Mouse (Mus musculus) embryo, embryonic 9.5 days (tissue): Measurements from ENCODE around the gene Ptprb.

Source experiments
- DNase-seq: peaks from one replicate; pipeline ENCODE4 v3.0.0-alpha.2; 2017; ENCODE audit errors: extremely low spot score

The Ptprb gene

DNA sequence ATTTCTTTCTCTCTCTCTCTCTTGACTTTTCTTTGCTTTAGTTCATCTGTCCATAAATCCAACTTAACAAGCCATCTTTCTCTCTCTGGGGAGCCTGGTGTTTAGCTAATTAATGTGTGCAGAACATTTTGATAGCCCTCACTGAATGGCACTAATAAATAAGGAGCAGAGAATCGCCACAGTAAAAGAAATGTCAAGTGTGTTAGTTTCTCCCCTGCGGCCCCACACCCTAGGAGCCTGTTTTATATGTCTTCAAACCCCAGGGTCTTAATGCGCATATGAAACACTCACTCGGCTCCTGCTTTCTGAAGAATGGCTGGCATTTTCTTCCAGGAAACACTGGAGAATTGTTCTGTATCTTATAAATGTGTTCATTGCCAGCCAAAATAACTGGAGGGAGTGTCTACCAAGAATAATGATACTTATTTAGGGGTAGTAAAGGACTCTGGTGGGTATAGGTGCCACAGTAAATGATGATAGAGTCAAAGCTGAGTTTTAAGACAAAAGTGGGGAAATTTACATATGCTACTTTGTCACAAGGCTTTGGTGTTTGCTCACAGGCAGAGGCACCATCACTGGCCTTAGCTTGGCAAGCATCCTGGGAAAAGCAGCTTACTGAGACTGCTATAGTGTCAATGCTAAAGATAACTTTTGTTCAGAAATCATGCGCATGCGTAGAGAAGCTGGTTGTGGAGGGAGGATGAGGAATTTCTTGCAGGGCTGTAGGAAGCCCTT, 95.8 kb downstream of the Ptprb start:
- no peak for DNase-seq

GRCm38 (mm10) chr10:116374111-116374510, 98.8 kb downstream of the Ptprb start:
- DNase-seq, result no peak

DNA sequence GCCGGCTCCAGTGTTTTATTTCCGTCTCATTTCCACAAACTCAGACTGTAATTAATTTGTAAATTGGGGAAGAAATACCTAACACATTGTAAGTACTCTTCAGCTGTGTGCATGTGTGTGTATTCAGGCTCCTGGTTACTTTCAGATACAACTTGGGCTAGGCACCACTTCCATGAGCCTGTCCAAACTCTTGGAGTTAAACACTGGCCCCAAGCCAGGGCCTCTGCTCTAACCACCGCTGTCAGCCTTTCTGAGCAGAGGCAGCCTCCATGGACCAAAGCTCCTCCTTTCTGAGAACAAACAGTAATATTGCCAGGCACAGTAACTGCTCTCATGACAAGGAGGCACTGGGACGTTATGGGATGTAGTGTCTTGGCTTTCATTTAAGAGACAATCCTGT, 101.5 kb downstream of the Ptprb start:
- DNase-seq, result no peak

GRCm38 (mm10) chr10:116382826-116383685, 107.7 kb downstream of the Ptprb start:
- peak; percentile 13 for DNase-seq

DNA sequence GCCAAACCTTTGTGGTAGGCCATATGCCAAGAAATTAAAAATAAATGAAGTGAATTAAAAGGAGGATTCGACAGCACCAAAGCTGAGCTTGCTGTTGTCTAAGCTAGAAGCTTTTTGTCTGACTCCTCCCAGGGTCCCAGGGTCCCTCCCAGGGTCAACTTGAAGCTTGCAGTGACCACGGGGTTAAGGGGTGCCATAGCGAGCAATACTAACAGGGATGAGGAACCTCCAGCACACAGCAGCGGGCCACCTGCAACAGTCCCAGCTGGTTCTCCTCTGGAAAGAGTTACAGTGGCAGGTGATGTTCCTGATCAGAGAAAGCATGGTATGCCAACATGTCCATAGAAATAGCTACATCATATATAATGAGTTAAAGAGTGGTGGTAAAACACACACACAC, 109.1 kb downstream of the Ptprb start:
- no peak for DNase-seq

DNA sequence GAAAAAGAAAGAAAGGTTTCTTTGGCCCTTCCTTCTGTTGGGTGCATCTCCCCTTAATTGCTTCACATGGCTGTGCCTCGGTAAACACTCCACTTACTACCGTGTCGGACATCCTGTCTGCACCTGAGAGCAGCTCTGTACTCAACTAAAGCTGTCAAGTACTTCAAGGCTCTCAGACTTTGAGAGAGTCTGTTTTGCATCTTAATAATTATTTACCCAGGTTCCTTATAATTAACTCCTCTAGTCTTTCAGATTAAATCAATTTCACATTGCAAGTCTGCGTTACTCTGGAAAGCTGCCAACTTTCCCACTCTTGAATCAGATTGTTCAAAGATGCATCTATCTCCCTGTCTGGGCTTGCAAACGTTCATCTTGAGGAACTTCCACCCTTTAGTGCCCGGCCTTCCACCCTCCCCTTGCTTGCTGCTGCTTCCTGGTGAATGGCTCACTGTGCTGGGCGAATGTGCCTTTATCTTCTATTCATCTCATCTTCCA, 111.1 kb downstream of the Ptprb start:
- DNase-seq, result no peak

DNA sequence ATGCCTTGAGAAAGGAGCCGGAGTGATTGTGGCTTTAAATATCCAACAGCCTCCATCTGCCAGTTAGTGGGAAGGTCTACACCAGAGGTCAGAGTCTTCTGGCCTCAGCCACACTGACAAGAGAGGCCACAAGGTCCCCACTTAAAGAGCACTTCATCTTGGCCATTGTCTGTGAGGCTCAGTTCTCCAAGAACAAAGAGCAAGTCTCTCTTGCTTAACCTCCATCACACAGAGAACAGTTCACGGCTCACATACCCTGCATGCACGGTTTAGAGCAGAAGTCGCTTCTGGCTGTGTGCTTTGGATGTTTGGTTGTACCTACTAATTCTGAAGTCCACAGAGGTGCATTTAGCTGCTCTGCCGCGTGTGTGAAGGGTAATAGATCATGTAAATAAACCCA, 113.5 kb downstream of the Ptprb start:
- peak; percentile 27 for DNase-seq

- no peak for DNase-seq
Measured at GRCm38 (mm10) chr10:116393790-116394475, 118.6 kb downstream of the Ptprb start.

- DNase-seq, result no peak
Measured at GRCm38 (mm10) chr10:116394585-116394984, 119.3 kb downstream of the Ptprb start.

DNA sequence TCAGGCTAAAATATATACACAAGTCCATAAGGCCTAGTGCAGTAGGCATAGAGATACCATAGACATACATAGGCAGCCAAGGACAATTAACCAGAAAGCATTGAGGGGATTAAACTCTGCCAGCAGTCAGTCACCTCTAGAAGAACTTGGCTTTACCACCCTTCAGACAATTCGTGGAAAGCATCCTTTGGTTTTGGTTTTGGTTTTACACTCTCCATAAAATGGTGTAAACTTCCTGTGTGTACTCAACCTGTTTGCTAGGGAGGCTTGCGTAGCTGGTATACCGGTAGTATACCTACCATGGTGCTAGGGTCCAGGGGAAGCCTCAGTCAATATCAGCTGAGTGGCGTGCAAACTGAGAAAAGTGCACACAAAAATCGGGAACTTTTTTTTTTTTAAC, 121.0 kb downstream of the Ptprb start:
- DNase-seq, result no peak

- DNase-seq, result no peak
Measured at GRCm38 (mm10) chr10:116396966-116397365, 121.6 kb downstream of the Ptprb start.

GRCm38 (mm10) chr10:116397573-116397972, 122.2 kb downstream of the Ptprb start:
- DNase-seq, result no peak

GRCm38 (mm10) chr10:116397973-116398372, 122.7 kb downstream of the Ptprb start:
- DNase-seq, result peak; percentile 21

- no peak for DNase-seq
Measured at GRCm38 (mm10) chr10:116402742-116403425, 127.6 kb downstream of the Ptprb start.

- no peak for DNase-seq
Measured at GRCm38 (mm10) chr10:116403679-116404078, 128.4 kb downstream of the Ptprb start.

GRCm38 (mm10) chr10:116405011-116405410, 129.7 kb downstream of the Ptprb start:
- DNase-seq, result no peak

GRCm38 (mm10) chr10:116407684-116408359, 132.5 kb downstream of the Ptprb start:
- DNase-seq, result no peak

DNA sequence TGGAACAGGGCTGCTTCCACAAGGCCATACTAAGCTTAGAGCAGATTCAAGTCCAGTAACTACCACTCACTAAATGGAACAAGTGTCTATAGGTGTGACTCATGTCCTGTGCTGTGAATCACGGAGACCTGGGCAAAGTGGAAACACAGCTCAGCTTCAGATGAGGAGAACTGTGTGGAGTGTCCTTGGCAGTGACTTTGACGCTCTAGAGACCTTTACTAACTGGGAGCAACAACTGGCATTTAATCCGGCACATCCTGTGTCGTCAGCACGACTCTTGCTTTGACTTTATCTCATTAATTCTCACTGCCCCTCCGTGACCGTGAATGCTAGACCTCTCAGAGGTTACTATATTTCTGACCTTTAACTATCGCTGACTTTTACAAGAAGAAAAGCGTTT, 135.5 kb downstream of the Ptprb start:
- no peak for DNase-seq

GRCm38 (mm10) chr10:116416142-116416541, 140.8 kb downstream of the Ptprb start:
- no peak for DNase-seq

GRCm38 (mm10) chr10:116416726-116417125, 141.4 kb downstream of the Ptprb start:
- DNase-seq, result no peak

GRCm38 (mm10) chr10:116418121-116418726, 142.9 kb downstream of the Ptprb start:
- DNase-seq, result no peak
